Comparison of ENCODE assay signal across 16 mouse cellular contexts in genomic region chr2:72015366-72015765, GRCm38 (mm10). TPM values are rescaled to one million over a fixed set of nuclear protein-coding genes. Genes with fewer than 3 reads are reported as not detected.
"Had no signal": no experiment of that assay in that cellular context is flagged by ENCODE, and none has a peak within 500 bp of the region (broad histone marks: within the 10 kb centered on the region; RNA-seq: fewer than 3 reads in every experiment).

No protein-coding gene starts in this region.

- DNase-seq: kidney, adult 11 months; kidney, adult 8-10 months; kidney, postnatal 10 days; kidney, postnatal 36 days; left cerebral cortex, postnatal 4 days; liver, embryonic 13.5 days; lung, adult 2 months; lung, postnatal 14 days; lung, postnatal 4 days; right cerebral cortex, postnatal 4 days; thymus, postnatal 25 days had no signal

- H3K36me3 ChIP-seq: kidney, embryonic 15.5 days; limb, embryonic 12.5 days; limb, embryonic 15.5 days; liver, embryonic 13.5 days; midbrain, embryonic 13.5 days had no signal

- H3K4me3 ChIP-seq: kidney, embryonic 15.5 days; limb, embryonic 12.5 days; limb, embryonic 15.5 days; liver, embryonic 13.5 days; midbrain, embryonic 13.5 days had no signal

- H3K27me3 ChIP-seq: kidney, embryonic 15.5 days; limb, embryonic 12.5 days; limb, embryonic 15.5 days; liver, embryonic 13.5 days; midbrain, embryonic 13.5 days had no signal

- H3K4me1 ChIP-seq: kidney, embryonic 15.5 days; limb, embryonic 12.5 days; liver, embryonic 13.5 days; midbrain, embryonic 13.5 days had no signal

- H3K27ac ChIP-seq: kidney, embryonic 15.5 days; limb, embryonic 12.5 days; limb, embryonic 15.5 days; liver, embryonic 13.5 days; midbrain, embryonic 13.5 days had no signal

- ATAC-seq: midbrain, embryonic 13.5 days had no signal

- H3K4me2 ChIP-seq: kidney, embryonic 15.5 days; limb, embryonic 12.5 days; limb, embryonic 15.5 days; liver, embryonic 13.5 days; midbrain, embryonic 13.5 days had no signal

- H3K9ac ChIP-seq: kidney, embryonic 15.5 days; limb, embryonic 12.5 days; limb, embryonic 15.5 days; liver, embryonic 13.5 days; midbrain, embryonic 13.5 days had no signal

- H3K9me3 ChIP-seq: kidney, embryonic 15.5 days; limb, embryonic 12.5 days; limb, embryonic 15.5 days; liver, embryonic 13.5 days; midbrain, embryonic 13.5 days had no signal

RNA-seq across cellular contexts. Expression of gene Rapgef4, which starts 34.3 kb away (rescaled TPM):
- total RNA-seq: megakaryocyte-erythroid progenitor cell, adult 5-6 weeks had no signal
